Mouse (Mus musculus): ENCODE data around the gene AI467606.

- TF ChIP-seq CTCF (conservative IDR thresholded peaks at IDR 0.05; ENCODE audit: low read length) (no peak), POU5F1 (IDR thresholded peaks at IDR 0.05; ENCODE audit: borderline replicate concordance, low read length) (no peak)
These were observed 8.9 kb upstream of the AI467606 start for GRCm38 (mm10) chr7:127082271-127082670.

All from E14TG2a.4 (cell line).